Mouse (Mus musculus): ENCODE data around the gene Kcnc1. TPM values are rescaled to one million over a fixed set of nuclear protein-coding genes. Genes with fewer than 3 reads are reported as not detected.

Kcnc1 gene
- total RNA-seq, 2 experiments from 2014 or later: 50.0 to 65.5 TPM

DNA sequence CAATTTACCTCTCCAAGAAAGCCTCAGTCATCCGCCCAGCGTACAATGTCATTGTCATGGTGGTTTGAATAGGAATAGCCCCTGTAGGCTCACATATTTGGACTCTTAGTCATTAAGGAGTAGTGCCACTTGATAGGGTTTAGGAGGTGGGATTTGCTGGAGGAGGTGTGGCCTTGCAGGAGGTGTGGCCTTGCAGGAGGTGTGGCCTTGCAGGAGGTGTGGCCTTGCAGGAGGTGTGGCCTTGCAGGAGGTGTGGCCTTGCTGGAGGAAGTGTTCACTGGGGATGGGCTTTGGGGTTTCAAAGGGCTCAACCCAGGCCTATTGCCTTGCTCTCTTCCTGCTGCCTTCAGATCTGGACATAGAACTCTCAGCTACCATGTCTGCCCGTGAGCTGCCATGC is 81.2 kb downstream of the Kcnc1 start:
- no peak for DNase-seq

DNA sequence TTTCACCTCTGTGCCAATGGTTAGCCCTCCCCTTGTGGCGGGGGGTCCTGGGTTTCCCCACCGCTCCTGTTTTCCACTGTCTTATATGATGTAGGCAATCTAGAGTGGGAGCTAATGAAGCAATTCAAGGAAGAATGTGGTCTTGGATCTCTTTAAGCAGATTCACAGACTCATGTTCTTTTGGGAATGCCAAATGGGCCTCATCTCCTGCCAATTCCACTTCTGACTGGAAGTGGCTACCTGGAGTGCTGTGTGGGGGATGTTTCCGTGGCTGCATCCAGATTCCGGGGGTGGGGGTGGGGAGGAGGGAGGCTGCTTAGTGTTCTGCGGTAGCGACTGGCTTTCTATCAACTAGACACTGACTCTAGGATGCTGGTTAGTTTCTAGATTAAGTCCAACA is 83.5 kb downstream of the Kcnc1 start:
- no peak for DNase-seq

DNA sequence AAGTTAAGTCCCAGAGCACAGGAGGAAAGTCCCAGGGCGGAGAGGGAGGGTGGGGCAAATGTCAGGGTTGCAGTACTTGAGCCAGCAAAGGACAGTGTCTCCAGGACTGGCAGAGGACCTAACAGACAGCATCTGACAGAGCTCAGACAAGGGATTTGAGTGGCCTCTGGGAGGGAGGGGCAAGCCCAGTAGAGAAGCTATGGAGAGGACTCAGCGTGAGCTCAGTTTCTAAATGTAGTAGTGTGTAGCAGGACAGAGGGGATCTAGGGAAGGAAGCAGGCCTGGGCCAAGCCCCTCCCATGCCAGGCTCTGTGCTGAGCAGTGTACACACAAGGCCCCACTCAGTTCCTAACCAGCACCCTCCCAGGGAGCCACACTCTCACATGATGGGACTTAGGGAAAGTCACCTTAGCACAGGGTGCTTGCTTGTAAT is 85.8 kb downstream of the Kcnc1 start:
- DNase-seq: peak; percentile 72

DNA sequence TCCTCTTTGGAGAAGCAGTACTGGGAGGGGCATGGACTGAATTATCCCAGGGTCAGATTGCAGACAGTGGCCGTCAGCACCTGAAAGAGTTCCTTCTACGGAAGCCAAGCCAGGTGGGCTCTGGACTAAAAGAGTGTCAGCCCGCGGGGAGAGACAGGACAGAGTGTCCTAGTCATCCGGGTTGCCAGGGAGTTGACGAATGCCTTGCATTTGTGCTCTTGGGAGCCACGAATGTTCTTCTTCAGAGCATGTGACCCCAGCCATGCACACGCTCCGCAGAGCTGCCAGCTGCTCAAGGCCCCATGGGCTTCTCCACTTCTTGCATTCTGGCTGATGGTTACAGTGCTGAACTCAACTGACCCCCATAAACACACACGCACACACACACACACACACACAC is 86.8 kb downstream of the Kcnc1 start:
- DNase-seq: peak; percentile 46

DNA sequence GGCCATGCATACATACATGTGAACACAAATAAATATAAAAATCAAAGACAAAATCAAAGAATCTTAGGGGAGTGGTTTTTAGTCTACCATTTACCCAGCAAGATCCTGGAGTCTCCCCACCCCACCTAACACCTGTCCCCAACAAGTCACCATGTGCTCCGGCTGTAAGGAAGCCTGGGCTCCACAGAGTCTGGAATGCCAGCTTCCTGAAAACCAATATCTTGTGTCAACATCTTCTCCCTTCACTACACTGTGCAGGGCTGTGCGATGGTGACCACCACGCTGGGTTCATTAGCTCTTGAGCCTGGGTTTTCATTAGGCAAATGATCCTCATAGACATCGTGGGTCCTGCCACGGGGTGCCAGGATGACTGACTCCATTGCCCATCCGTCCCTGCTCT is 87.9 kb downstream of the Kcnc1 start:
- DNase-seq: no peak

DNA sequence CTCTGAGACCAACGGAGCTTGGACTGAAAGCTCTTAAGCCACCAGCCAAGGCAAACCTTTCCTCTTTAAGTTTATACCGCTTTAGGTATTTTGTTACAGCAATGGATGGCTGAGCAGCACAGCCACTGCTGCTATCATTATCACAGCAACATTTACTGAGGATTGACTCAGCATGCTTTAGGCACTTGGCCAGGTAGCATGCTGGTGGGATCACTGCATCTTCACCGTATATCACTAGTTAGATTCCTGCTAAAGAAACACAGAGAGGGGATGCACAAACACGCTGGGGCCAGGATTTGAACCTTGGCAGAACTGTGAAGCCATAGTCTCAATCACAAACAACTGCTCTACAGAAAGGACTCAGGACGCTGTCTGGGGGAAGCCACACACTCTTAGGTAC is 90.5 kb downstream of the Kcnc1 start:
- DNase-seq: no peak

DNA sequence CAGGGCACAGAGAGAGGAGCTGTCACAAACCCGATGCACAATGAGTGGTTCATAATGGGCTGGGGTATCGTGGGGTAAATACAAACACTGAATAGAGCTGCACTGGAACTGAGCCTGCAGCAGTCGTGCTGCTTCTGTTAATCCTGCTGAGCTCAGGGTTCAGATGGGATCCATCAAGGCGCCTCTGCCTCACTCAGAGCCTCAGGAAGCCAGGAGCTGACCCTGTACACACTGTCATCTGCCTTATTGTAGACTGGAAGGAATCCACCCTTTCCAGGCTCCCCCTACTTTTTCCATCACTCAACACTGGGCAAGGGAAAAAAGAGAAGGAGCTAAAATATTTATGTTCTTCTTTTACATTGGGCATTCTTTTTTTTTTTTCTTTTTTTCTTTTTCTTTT is 91.1 kb downstream of the Kcnc1 start:
- no peak for DNase-seq

Other genes with a start within 250 kb of the Kcnc1 start
- gene Abcc8, start 216.5 kb upstream of the Kcnc1 start, total RNA-seq (2021): 1 to 10 TPM; 3.2 to 3.3 TPM
- 1 to 10 TPM; 3.9 to 5.3 TPM for gene Ush1c, start 158.0 kb upstream of the Kcnc1 start, total RNA-seq (2021)
- under 1 TPM; 0.48 to 0.49 TPM for gene Otog, start 155.5 kb upstream of the Kcnc1 start, total RNA-seq (2021)
- gene Myod1, start 20.0 kb upstream of the Kcnc1 start, total RNA-seq (2021): 10 to 100 TPM; 17.7 to 17.8 TPM
- gene Sergef, start 243.3 kb downstream of the Kcnc1 start, total RNA-seq (2021): 1 to 10 TPM; 3.9 to 4.6 TPM